Mouse (Mus musculus) cerebellum, postnatal 10 days (tissue): ENCODE measurements around the gene Ddit4l.
"Not testable (repeated sequence)": the region's sequence is repeated elsewhere in the genome, so short reads cannot be mapped to it uniquely, and the experiment has no call there.

Experiments used
- DNase-seq, 2 experiments: peaks; one replicate each; pipeline ENCODE4 v3.0.0; 2021; ENCODE audit warnings: mixed read lengths in 2 of 2

The Ddit4l gene

DNA sequence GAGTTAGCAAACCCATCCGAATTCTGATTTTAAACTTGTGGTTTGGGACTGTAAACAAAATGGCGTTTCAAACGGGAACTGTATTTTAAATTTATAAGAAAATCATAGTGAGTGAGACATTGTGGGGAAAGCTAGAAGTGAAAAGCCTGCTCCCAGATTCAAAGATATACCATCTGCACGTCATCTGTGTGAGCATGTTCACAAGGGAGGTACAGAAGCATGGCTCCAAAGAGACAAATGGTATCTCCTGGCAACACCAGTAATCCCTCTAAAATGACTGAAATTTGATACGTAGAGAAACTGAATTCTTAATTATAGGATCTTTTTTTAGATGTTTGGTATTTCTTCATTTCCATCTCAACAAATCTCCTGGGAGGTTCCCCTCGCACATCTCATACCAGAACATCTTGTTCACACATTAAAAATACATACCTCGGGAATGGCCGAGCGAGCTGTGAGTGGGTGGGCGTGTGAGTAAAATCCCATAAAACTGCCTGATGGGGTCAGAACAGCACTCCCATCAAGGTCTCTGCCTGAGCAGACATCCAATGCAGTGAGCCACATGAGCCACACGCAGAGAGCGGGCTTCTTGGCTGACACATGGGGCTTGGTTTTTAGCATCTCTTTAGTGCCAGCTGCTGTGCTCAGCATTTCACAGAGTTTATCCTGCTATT, 26.2 kb downstream of the Ddit4l start:
- peak; percentile 12 to 41 for DNase-seq

DNA sequence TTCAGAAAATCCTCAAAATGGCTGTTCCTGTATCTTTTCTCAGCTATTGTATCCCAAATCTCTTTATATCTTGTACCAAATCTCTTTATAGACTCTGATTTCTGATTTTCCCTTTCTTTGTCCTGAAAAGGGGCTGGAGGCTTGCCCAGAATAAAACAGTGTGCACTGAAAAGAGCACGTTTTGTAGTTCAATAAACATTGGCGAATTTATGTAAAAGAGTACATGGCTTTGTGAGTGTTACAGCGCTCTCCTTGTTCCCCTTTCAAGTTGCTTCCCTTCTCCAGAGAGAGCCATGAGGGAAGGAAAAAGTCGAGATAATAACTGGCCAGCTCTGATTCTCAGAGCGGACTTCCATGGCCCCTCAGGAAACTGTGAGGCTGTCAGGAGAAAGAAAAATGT, 27.7 kb downstream of the Ddit4l start:
- no peak for DNase-seq

DNA sequence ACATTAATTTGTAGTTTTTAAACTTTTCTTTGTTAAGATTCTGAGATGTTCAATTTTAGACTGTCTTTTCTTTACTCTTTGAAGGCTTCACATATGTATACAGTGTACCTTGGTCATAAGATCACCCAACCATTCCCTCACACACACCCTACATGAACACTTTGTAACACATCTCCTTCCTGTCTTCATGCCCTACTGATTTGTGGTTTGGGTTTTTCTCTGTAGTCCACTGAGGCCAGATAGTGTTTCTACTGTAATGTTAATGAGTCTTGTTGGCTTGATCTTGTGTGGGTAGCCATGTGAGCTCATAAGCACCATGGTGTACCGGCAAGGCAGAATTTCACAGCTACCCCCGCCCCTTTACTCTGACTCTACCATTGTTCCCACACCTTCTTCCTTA, 31.4 kb downstream of the Ddit4l start:
- no peak for DNase-seq

DNA sequence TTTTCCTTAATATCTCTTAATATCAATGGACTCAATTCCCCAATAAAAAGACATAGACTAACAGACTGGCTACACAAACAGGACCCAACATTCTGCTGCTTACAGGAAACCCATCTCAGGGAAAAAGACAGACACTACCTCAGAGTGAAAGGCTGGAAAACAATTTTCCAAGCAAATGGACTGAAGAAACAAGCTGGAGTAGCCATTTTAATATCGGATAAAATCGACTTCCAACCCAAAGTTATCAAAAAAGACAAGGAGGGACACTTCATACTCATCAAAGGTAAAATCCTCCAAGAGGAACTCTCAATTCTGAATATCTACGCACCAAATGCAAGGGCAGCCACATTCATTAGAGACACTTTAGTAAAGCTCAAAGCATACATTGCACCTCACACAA, 49.8 kb downstream of the Ddit4l start, which contains the start of gene Gm21962:
Gene Gm21962, plus strand, starts transcription at position 301 of the 400 bp plus-strand sequence.
- DNase-seq = not testable (repeated sequence)
